Mouse (Mus musculus) ES-Bruce4 (cell line): ENCODE results near the gene Ccdc180. TPM values are rescaled to one million over a fixed set of nuclear protein-coding genes. Genes with fewer than 3 reads are reported as not detected.

ENCODE experiments used
- H3K27ac ChIP-seq: 2 replicates; pipeline ENCODE4 v1.5.1; 2012; ENCODE audit warnings: low read length, inconsistent platforms; ENCODE audit not compliant: insufficient read depth
- H3K27me3 ChIP-seq: 2 replicates; pipeline ENCODE4 v1.6.1; 2012; ENCODE audit warnings: mild to moderate bottlenecking, low read length, inconsistent platforms; ENCODE audit not compliant: control insufficient read depth, poor library complexity, insufficient read depth, severe bottlenecking
- H3K36me3 ChIP-seq: 2 replicates; pipeline ENCODE4 v1.6.1; 2012; ENCODE audit warnings: inconsistent platforms, mild to moderate bottlenecking, low read length, moderate library complexity; ENCODE audit not compliant: control insufficient read depth, poor library complexity, insufficient read depth, severe bottlenecking
- H3K4me1 ChIP-seq: one replicate; pipeline ENCODE4 v1.8.1; 2011; ENCODE audit warnings: low read length; ENCODE audit not compliant: control insufficient read depth, insufficient read depth
- H3K4me3 ChIP-seq: 2 replicates; pipeline ENCODE4 v1.5.1; 2011; ENCODE audit warnings: low read depth, mild to moderate bottlenecking, low read length
- H3K9ac ChIP-seq: 2 replicates; pipeline ENCODE4 v1.6.1; 2012; ENCODE audit warnings: low read depth, mild to moderate bottlenecking, inconsistent platforms; ENCODE audit not compliant: poor library complexity, severe bottlenecking
- H3K9me3 ChIP-seq: replicated peaks from 2 replicates; pipeline ENCODE4 v1.6.1; 2012; ENCODE audit warnings: mild to moderate bottlenecking, low read length, inconsistent platforms; ENCODE audit not compliant: control insufficient read depth, poor library complexity, insufficient read depth, severe bottlenecking
- CTCF ChIP-seq: IDR thresholded peaks from one replicate; pipeline ENCODE4 v1.8.1; 2011; ENCODE audit warnings: low read depth, low read length
- EP300 ChIP-seq: IDR thresholded peaks from 2 replicates; pipeline ENCODE4 v1.6.1; 2011; ENCODE audit warnings: low read depth, low read length; ENCODE audit not compliant: insufficient read depth
- POLR2A ChIP-seq: IDR thresholded peaks from one replicate; pipeline ENCODE4 v1.8.1; 2011; ENCODE audit warnings: low read length; ENCODE audit not compliant: insufficient read depth
- polyA plus RNA-seq: library from polyadenylated mRNA; stranded (reverse); fragments of >200 nt; gene quantifications from 2 replicates; pipeline ENCODE4 v1.2.4, GENCODE M21; 2011; ENCODE audit warnings: low read depth; ENCODE audit not compliant: missing spikeins, insufficient read depth, insufficient read length

Ccdc180 gene
- polyA plus RNA-seq, 1 experiment: 0.21 TPM

DNA sequence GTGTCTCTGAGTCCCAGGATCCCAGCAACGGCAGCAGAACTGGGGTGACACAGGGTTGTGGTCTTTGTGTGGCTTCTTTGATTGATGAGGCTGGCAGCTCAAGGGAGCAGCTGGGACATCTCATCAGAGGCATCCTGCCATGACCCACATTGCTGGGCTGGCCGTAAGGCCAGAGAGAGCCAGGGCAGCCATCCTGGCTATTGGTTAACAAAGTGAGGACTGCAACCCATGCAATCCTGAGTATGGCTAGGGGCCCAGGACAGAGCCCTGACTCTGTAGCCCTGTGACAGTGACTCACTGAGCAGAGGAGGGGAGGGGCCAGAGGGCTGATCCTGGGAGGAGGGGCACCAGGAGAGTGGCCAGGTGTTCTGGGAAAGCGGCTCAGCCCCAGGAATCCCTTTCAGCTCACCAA, 38.5 kb upstream of the Ccdc180 start:
- no peak for TF ChIP-seq POLR2A
- no peak for TF ChIP-seq CTCF
- no peak for TF ChIP-seq EP300
- Histone ChIP-seq H3K27me3 (no peaks in the 10 kb centered on the region), H3K9ac (no peak overlapping the region), H3K27ac (no peak overlapping the region), H3K4me3 (no peak overlapping the region), H3K4me1 (peaks cover 3% of the 10 kb centered on the region), H3K9me3 (no peaks in the 10 kb centered on the region), H3K36me3 (no peaks in the 10 kb centered on the region)

DNA sequence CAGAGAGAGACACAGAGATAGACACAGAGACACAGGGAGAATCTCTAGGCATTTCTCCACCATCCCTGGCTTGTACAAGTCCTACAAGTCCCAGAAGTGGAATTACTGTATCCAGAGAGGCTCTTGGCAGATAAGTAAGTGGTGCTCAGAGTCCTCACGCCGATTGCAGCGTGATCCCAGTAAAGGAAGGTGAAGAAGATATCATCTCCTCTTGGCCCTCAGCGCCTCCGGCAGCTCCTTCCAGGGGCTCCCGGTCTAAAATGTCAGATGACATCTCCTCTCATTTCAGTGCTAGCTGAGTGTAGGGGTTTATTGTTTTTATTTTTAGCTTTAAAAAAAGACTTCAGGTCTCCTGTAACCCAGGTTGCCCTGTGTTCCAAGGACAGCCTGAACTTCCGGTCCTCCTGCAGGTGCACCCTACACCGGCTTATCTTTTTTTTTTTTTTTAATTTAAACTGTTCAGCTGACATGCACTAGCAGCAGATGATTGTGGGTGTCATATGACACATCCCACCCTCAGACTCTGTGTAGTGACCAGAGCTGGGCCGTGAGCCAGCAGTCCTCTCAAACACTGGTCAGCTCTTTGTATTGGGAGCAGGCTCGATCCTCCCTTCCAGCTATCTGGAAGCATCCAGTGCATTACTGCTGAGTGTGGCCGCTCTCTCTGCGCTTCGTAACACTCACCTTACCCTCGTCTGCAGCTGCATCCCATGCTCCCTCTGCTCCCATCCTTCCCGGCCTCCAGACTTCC, 36.4 kb upstream of the Ccdc180 start:
- Histone ChIP-seq H3K4me3 (no peak overlapping the region), H3K36me3 (no peaks in the 10 kb centered on the region), H3K27me3 (no peaks in the 10 kb centered on the region), H3K4me1 (peaks cover 3% of the 10 kb centered on the region), H3K27ac (no peak overlapping the region), H3K9me3 (no peaks in the 10 kb centered on the region), H3K9ac (no peak overlapping the region)
- TF ChIP-seq POLR2A: no peak
- TF ChIP-seq EP300: no peak

DNA sequence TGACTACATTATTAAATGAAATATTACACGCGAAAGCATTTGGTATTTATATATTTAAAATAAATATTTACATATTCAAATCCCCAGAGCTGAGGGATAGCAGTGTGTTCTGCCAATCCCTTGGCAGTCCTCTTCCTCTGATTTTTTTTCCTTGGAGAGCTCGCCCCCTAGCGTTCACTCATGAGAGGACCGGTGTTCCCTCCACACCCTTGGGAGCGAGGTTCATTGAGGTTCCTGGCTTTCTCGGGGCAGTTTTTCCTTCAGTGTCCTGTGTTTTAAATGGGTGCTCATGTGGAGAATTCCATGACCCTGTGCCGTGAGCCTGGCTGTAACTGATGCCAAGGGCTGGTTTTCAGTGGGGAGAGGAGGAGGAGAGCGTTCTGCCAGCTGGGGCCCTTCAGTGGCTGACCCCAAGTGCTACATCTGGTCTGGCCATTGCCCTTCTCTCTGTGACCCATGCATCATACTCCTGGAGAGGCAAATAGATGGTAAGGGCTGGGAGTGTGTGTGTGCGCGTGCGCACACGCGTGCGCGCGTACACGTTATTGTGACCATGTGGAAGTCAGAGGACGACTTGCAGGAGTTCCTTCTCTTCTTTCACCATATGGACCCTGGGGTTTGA, 34.2 kb upstream of the Ccdc180 start:
- H3K4me1 ChIP-seq: peaks cover 3% of the 10 kb centered on the region

GRCm38 (mm10) chr4:45861160-45861559, 28.9 kb upstream of the Ccdc180 start:
- Histone ChIP-seq H3K9ac (no peak overlapping the region), H3K4me3 (no peak overlapping the region), H3K9me3 (no peaks in the 10 kb centered on the region), H3K27ac (no peak overlapping the region), H3K27me3 (no peaks in the 10 kb centered on the region), H3K36me3 (no peaks in the 10 kb centered on the region), H3K4me1 (no peaks in the 10 kb centered on the region)
- TF ChIP-seq CTCF: no peak
- TF ChIP-seq EP300: no peak
- no peak for TF ChIP-seq POLR2A

More for the DNA sequence above, 34.2 kb upstream of the Ccdc180 start:
- Histone ChIP-seq H3K27ac (no peak overlapping the region), H3K27me3 (no peaks in the 10 kb centered on the region), H3K9ac (no peak overlapping the region), H3K36me3 (no peaks in the 10 kb centered on the region), H3K9me3 (no peaks in the 10 kb centered on the region), H3K4me3 (no peak overlapping the region)
- no peak for TF ChIP-seq EP300
- peak; percentile 76 for TF ChIP-seq CTCF

- Histone ChIP-seq H3K4me1 (no peaks in the 10 kb centered on the region), H3K27me3 (no peaks in the 10 kb centered on the region), H3K9me3 (no peaks in the 10 kb centered on the region), H3K4me3 (no peak overlapping the region), H3K9ac (no peak overlapping the region), H3K27ac (no peak overlapping the region), H3K36me3 (no peaks in the 10 kb centered on the region)
- TF ChIP-seq EP300: no peak
- no peak for TF ChIP-seq POLR2A
- TF ChIP-seq CTCF: no peak
Observed at GRCm38 (mm10) chr4:45867416-45867815, 22.7 kb upstream of the Ccdc180 start.

- no peaks in the 10 kb centered on the region for H3K36me3 ChIP-seq
- H3K4me1 ChIP-seq: no peaks in the 10 kb centered on the region
- H3K9me3 ChIP-seq: no peaks in the 10 kb centered on the region
- TF ChIP-seq POLR2A: no peak
- no peak for TF ChIP-seq EP300
- no peak for TF ChIP-seq CTCF
- no peak overlapping the region for H3K4me3 ChIP-seq
- no peaks in the 10 kb centered on the region for H3K27me3 ChIP-seq
- H3K27ac ChIP-seq: no peak overlapping the region
- H3K9ac ChIP-seq: 0 out of 2 replicates have a peak overlapping the region, but pooled peaks have one; percentile 6
Observed at GRCm38 (mm10) chr4:45869021-45869815, 20.9 kb upstream of the Ccdc180 start.
